Mouse (Mus musculus) heart, embryonic 11.5 days (tissue): ENCODE measurements at regions not wholly inside any gene's neighbourhood (a gene's known extent, or its start where the extent isn't known, plus 50 kb on each side); places are given as distances from the start of the nearest gene placed in this dataset.

Experiments
- ATAC-seq: fragments of 200-750 bp; cut with Nextera tagmentation; replicated peaks from 2 replicates; pipeline ENCODE4 v1.8.0; 2017; ENCODE audit warnings: moderate library complexity; ENCODE audit not compliant: insufficient number of reproducible peaks, low FRiP score, low TSS enrichment
- H3K27ac ChIP-seq: fragments of 300-500 bp; sonication (generic); 2 replicates; pipeline ENCODE4 v1.5.1; 2014; ENCODE audit warnings: mild to moderate bottlenecking, low read depth, low read length
- H3K27me3 ChIP-seq: fragments of 300-500 bp; sonication (generic); 2 replicates; pipeline ENCODE4 v1.6.1; 2014; ENCODE audit warnings: mild to moderate bottlenecking, low read length, mixed read lengths; ENCODE audit not compliant: control insufficient read depth, insufficient read depth
- H3K36me3 ChIP-seq: fragments of 300-500 bp; sonication (generic); 2 replicates; pipeline ENCODE4 v1.6.1; 2014; ENCODE audit warnings: mild to moderate bottlenecking, low read length, moderate library complexity, mixed read lengths; ENCODE audit not compliant: control insufficient read depth, insufficient read depth
- H3K4me1 ChIP-seq: fragments of 300-500 bp; sonication (generic); 2 replicates; pipeline ENCODE4 v1.6.1; 2014; ENCODE audit warnings: low read length; ENCODE audit not compliant: control insufficient read depth, insufficient read depth
- H3K4me2 ChIP-seq: fragments of 300-500 bp; sonication (generic); 2 replicates; pipeline ENCODE4 v1.6.1; 2014; ENCODE audit warnings: mild to moderate bottlenecking, moderate library complexity
- H3K4me3 ChIP-seq: fragments of 300-500 bp; sonication (generic); 2 replicates; pipeline ENCODE4 v1.5.1; 2014; ENCODE audit warnings: low read depth, low read length
- H3K9ac ChIP-seq: fragments of 300-500 bp; sonication (generic); 2 replicates; pipeline ENCODE4 v1.6.1; 2014; ENCODE audit warnings: mild to moderate bottlenecking, low read depth, low read length, moderate library complexity
- H3K9me3 ChIP-seq: fragments of 300-500 bp; sonication (generic); replicated peaks from 2 replicates; pipeline ENCODE4 v1.6.1; 2016; ENCODE audit warnings: low read length; ENCODE audit not compliant: control insufficient read depth
- WGBS: fragments of 180-500 bp; shearing (Covaris S2); extraction: QIAGEN DNeasy Blood & Tissue Kit; methylation state at CpG from one replicate; pipeline ENCODE4 v1.1.7; 2014; ENCODE audit not compliant: insufficient replicate concordance; 5-methylcytosine and 5-hydroxymethylcytosine counted together

DNA sequence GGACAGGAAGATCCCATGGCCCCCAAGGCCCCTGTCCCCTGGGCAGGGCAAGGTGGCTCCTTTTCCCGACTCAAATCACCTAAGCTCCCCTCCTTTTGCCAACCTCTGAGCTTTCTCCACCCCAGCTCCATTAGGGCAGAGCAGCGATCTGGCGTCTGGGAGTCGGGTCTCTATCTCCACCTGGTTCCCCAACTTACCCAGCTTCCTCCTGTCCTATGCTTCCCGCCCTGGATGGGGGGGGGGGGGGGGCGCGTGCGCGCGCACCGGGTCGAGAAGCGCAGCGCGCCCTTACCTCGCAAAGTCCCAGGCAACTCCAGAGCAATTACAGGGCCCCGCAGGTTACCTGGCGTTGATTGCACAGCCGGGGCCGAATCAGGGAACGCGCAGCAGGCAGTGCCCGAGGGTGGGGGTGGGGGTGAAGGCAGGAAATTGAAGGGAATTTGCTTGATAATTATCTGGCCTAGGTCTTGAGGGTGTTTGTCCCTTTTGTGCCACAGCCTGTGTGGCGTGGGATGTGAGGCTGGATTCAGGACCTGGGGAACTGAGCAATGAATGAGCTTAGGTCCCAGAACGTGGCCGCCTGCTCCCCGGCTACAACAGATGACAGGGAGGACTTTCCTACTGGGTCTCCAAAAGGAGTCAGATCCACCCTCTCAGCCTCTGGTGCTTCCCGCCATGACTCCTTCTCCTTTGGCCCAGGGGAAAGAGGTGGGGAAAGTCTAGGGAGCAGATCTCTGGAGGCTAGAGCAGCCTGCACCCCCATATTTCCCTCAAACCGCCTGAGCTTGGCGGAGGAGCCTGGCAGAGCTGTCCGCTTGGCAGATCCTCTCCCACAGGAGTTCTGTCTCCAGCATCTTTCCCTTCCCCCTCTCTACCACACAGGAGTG is 161.7 kb upstream of the Cadm1 start:
- H3K27me3 ChIP-seq = peaks cover 45% of the 10 kb centered on the region
- H3K4me2 ChIP-seq = peak overlapping the region; percentile 70
- 3% methylated on average over 30 of the region's 31 CpGs for WGBS
- no peak for ATAC-seq
- H3K4me3 ChIP-seq = peak overlapping the region; percentile 40
- H3K27ac ChIP-seq = no peak overlapping the region
- H3K9me3 ChIP-seq = no peaks in the 10 kb centered on the region
- no peaks in the 10 kb centered on the region for H3K36me3 ChIP-seq
- H3K9ac ChIP-seq = no peak overlapping the region
- peaks cover 8% of the 10 kb centered on the region; the same call in 1 of the 2 replicates for H3K4me1 ChIP-seq

DNA sequence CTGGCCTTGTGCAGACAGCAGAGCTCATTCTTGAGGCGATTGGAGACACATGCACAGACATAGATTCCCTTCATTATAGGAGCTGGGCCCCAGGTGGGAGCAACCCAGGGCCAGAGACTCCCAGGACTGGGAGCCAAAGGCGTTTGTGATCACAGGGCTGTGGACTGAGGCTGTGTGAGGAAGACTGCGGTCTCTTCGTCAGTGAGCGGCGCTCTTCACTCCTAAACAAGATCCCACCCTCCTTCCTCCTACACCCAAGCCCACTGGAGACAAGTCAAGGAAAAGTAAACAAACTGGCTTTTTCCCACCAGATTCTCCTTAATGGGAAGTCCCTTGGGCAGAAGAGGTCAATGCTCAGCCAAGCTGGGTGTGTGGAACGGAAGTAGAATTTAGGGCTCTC is 157.7 kb upstream of the Cadm1 start:
- Histone ChIP-seq H3K9me3 (peaks cover 3% of the 10 kb centered on the region; the same call in 1 of the 2 replicates), H3K4me1 (peaks cover 12% of the 10 kb centered on the region), H3K27ac (no peak overlapping the region), H3K4me2 (no peak overlapping the region), H3K36me3 (no peaks in the 10 kb centered on the region), H3K27me3 (peaks cover 24% of the 10 kb centered on the region), H3K4me3 (no peak overlapping the region), H3K9ac (no peak overlapping the region)
- 75% methylated on average over 7 of the region's 7 CpGs for WGBS
- ATAC-seq = no peak

DNA sequence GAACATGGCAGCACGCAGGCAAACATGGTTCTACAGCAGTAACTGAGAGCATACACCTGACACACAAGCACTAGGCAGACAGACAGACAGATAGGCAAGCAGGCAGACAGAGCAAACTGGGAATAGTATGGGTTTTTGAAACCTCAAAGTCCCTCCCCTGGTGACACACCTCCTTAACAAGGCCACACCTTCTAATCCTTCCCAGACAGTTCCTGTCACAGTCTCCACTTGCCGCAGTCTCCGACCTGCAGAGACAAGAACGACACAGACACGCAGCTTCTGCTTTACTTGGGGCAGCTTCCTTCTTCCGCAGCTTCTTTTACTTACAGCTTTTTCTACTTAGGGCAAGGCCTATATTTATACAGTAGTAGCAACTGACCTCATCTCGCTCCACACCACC is 155.9 kb upstream of the Cadm1 start:
- H3K4me1 ChIP-seq = peaks cover 15% of the 10 kb centered on the region
- no peak overlapping the region for H3K9ac ChIP-seq
- H3K9me3 ChIP-seq = peaks cover 3% of the 10 kb centered on the region; the same call in 1 of the 2 replicates
- no peaks in the 10 kb centered on the region for H3K36me3 ChIP-seq
- H3K27ac ChIP-seq = no peak overlapping the region
- 92% methylated on average over 7 of the region's 7 CpGs for WGBS
- no peak for ATAC-seq
- H3K4me2 ChIP-seq = no peak overlapping the region
- peaks cover 10% of the 10 kb centered on the region for H3K27me3 ChIP-seq
- no peak overlapping the region for H3K4me3 ChIP-seq

DNA sequence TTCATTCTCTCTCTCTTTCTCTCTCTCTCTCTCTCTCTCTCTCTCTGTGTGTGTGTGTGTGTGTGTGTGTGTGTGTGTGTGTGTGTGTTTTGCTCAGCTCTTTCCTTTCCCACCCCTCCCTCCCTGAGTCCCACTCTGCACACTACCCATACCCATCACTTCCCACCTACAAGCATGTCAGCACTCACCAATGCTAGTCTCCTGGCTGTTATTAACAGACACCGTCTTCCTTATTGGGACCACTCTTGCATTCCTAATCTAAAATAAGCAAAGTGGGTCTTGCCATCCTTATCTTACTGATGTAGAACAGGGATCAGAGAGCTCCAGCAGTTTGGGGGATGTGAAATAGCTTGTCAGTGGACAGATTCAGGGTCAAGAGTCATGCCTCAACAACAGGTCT is 153.3 kb upstream of the Cadm1 start:
- peak; percentile 81 for ATAC-seq
- WGBS = 18% methylated on average over 1 of the region's 1 CpGs
- Histone ChIP-seq H3K9ac (no peak overlapping the region), H3K4me2 (no peak overlapping the region), H3K9me3 (peaks cover 3% of the 10 kb centered on the region; the same call in 1 of the 2 replicates), H3K4me3 (no peak overlapping the region), H3K27me3 (peaks cover 23% of the 10 kb centered on the region), H3K4me1 (peaks cover 15% of the 10 kb centered on the region), H3K27ac (no peak overlapping the region), H3K36me3 (no peaks in the 10 kb centered on the region)

DNA sequence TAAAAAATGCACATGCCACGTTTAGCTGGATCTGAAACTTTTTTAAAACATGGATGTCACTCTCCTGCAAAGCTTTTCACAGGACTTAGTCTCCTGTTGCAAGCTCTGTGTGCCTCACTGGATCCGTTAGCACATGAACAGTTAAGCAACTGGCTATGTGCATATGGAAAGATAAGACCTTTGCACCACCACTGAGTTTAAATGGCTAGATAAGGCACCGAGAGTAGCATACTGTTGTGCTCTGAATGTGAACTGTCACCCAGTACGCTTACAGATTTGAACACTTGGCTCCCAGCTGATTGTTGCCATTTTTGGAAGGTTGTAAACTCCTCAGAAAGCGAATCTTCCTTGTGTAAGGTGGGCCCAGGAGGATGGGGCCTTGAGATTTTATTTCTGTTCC is 151.4 kb upstream of the Cadm1 start:
- WGBS = 56% methylated on average over 5 of the region's 5 CpGs

DNA sequence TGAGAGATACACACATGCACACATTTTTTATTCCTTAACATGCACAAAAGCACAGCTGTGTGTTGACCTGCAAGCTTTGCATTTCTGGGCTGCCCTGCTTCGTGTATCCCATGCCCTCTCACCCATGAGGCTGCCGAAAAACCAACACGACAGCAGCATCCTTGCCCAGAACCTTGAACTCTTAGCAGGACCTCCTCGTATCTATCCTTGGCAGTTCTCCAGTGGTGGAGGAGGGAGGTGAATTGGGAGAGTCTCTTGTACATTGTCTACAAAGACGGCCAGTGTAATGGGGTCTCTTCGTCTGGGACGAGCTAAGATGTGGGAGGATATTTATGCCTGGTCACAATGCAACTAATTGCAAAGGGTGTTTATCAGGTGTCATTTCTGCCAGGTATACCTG is 149.6 kb upstream of the Cadm1 start:
- no peak for ATAC-seq
- Histone ChIP-seq H3K4me1 (peaks cover 20% of the 10 kb centered on the region), H3K4me2 (no peak overlapping the region), H3K27me3 (peaks cover 28% of the 10 kb centered on the region), H3K36me3 (no peaks in the 10 kb centered on the region), H3K27ac (no peak overlapping the region), H3K4me3 (no peak overlapping the region), H3K9ac (no peak overlapping the region), H3K9me3 (no peaks in the 10 kb centered on the region)
- WGBS = 65% methylated on average over 7 of the region's 7 CpGs

More for the DNA sequence above, 151.4 kb upstream of the Cadm1 start:
- H3K4me1 ChIP-seq = peaks cover 15% of the 10 kb centered on the region
- no peak overlapping the region for H3K9ac ChIP-seq
- H3K36me3 ChIP-seq = no peaks in the 10 kb centered on the region
- H3K4me3 ChIP-seq = no peak overlapping the region
- ATAC-seq = no peak
- no peak overlapping the region for H3K27ac ChIP-seq
- H3K4me2 ChIP-seq = no peak overlapping the region
- peaks cover 3% of the 10 kb centered on the region; the same call in 1 of the 2 replicates for H3K9me3 ChIP-seq
- H3K27me3 ChIP-seq = peaks cover 22% of the 10 kb centered on the region

DNA sequence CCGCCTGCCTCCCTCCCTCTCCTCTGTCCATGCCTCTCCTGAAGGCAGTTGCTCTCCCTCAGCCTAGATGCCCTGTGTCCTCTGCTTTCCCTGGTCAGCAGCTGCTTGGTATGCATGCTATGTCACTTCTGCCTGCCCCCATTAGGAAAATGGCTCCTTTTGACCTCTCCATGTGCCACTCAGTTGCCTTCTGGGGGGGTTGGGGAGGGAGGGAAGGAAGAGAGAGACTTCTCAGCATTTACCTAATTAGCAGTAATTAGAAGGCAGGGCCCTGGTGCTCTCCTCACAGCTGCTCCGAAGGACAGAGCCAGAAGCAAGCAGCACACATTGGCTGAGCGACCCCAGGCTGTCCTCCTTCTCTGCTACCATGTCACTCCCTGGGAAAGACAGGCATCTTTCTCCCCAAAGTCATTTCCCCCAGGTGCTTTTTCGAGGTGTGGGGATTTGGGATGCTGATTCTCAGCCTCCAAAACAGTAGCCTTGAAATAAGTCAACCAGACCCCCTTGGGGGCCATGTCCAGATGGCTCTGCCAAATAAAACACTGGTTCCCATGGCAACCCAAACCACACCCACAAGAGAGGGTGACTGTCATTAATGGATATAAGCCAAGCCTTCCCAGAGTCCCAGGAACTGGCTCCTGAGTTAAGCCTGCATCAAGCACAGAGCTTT is 145.7 kb upstream of the Cadm1 start:
- Histone ChIP-seq H3K4me3 (no peak overlapping the region), H3K27ac (no peak overlapping the region), H3K4me2 (no peak overlapping the region), H3K9ac (no peak overlapping the region), H3K36me3 (no peaks in the 10 kb centered on the region), H3K9me3 (no peaks in the 10 kb centered on the region), H3K27me3 (peaks cover 55% of the 10 kb centered on the region), H3K4me1 (0 out of 2 replicates have a peak, but pooled peaks cover 5% of the 10 kb centered on the region)
- 34% methylated on average over 4 of the region's 4 CpGs for WGBS
- ATAC-seq = no peak

DNA sequence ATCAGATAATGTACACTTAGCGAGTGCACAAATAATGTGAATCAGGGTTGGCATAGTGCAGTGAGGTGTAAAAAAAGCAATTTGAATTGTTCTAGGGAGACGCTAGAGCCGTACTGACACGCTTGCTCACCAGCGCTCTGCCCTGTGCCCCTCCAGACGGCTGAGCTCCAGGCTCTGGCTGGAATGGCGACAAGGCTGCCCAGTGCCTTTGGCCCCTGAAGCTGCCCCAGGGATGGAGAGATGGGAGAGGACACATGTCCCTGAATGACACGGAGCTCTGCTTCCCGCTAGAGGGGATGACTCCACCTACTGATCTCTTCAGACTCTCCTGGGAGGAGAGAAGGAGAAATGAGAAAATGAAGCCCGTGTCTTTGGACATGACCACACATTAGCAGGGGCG is 143.3 kb upstream of the Cadm1 start:
- Histone ChIP-seq H3K4me3 (no peak overlapping the region), H3K4me1 (0 out of 2 replicates have a peak, but pooled peaks cover 5% of the 10 kb centered on the region), H3K27me3 (peaks cover 53% of the 10 kb centered on the region), H3K27ac (no peak overlapping the region), H3K36me3 (no peaks in the 10 kb centered on the region), H3K9me3 (no peaks in the 10 kb centered on the region), H3K9ac (no peak overlapping the region), H3K4me2 (no peak overlapping the region)
- 76% methylated on average over 11 of the region's 11 CpGs for WGBS
- ATAC-seq = no peak
